Mouse (Mus musculus): ENCODE data around the gene Tmem181a.
"Not testable (repeated sequence)": the region's sequence is repeated elsewhere in the genome, so short reads cannot be mapped to it uniquely, and the experiment has no call there.

Tmem181a gene

DNA sequence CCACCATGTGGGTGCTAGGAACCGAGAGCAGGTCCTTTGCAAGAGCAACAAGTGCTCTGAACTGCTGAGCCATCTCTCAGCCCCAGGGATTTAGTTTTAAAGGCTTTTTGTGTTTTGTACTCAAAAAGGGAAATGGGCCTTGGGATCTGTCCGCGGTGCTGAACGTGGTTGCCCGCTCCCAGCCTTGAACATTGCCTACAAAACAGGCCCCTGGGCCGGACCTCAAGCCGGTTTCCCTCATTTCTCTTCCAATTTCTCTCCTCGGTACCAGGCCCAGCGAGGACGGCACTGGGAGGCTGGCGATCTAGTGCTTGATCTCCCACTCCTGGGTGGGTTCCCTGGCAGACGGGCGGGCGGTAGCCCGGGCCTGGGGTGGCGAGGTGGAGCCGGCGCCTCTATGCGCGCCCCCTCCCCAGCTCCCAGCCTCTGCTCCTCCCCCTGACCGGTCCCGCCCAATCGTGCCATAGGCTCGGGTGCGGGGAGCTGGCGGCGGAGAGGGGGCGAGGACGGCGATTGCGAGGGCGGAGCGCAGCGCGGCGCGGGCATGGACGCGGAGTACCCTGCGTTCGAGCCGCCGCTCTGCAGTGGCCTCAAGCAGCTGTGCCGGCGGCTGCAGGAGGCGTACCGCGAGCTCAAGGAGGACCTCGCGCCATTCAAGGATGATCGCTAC, at the start of gene Tmem181a:
Gene Tmem181a (plus strand): TSS at position 461 of the 670 bp plus-strand sequence.
- DNase-seq: not testable (repeated sequence)

DNA sequence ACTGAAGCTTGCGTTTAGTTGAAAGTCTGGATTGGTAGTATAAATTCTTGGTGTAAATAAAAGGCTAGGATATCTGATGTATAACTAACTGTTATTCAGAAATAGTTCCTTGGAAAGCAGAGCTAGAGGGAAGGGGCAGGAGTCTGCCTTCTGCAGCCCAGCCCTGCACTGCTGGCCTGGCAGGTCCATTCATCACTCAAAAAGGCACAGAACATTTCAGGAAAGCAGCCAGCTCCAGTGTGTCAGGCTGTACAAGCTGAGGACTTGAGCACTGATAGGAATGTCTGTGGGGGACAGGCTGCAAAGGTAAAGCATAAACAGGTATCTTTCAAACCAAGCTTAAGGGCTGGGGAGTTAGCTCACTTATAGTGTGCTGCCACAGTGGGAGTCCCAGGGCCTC, 44.9 kb upstream of the Tmem181a start:
- no peak for DNase-seq

GRCm38 (mm10) chr17:6215640-6216039, 41.0 kb upstream of the Tmem181a start:
- no peak for DNase-seq

GRCm38 (mm10) chr17:6216514-6216913, 40.1 kb upstream of the Tmem181a start:
- no peak for DNase-seq

- DNase-seq: not testable (repeated sequence)
Observed at GRCm38 (mm10) chr17:6232633-6233032, 24.0 kb upstream of the Tmem181a start.

DNA sequence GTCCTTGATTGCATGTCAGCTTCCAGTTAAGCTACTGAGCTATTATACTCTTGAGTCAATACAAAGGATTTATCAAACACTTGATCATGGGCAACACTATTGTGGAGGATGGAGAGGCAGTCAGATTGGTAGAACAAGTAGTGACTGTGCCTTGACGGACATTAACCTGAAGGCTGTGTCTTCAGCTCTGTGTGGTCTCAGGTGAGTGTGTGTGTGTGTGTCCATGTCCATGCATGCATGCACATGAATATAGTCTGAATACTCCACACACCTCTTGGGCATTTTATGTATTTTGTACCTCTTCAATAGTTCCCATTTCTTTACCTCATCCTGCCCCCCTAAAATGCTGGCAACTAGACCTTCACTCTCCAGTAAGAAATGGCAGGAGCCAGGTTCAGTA, 5.4 kb upstream of the Tmem181a start:
- not testable (repeated sequence) for DNase-seq

- not testable (repeated sequence) for DNase-seq
Observed at GRCm38 (mm10) chr17:6257070-6257456, 403 bp downstream of the Tmem181a start.

DNA sequence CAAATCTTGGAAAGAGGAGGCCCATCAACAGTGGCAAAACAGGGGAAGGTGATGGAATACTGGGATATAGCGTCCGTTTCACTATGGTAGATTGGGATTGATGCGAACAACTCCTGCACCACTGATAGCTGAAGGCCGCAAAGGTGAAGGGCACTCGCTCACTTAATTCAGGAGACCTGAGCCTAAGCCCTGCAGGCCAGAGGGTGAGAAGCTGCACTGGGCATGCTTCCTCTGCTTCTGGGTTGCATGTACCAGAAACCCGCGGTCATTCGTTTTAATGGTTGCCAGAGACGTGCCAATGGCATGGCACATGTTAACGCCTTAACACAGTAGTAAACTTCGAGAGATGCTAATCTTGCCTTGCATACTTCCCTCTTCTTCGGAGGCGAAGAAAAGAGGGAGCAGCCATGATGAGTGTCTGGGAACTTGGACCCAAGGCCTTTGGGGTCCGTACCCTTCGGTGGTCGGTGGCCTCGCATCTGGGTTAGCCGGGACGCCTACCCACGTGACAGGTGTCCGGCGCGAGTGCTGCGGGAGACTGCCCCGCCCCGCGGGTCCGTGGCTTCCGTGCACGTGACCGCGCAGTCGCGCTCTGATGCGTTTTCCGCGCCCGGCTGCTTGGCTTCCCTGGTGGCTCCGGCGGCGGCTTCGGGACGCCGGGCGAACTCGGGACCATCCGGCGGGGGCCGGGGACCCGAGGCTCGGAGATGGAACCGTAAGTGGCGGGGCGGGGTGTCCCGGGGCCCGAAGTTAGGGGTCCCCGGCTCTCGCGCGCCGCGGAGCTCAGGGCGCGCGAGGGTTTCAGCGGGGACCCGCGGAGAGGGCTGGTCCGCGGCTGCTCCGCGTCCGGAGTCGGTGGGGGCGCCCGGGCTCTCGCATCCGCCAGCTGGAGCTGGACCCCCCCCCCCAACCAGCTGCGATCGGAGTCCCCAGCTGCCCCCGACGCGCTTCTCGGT, 13.5 kb downstream of the Tmem181a start:
- DNase-seq: peak; percentile 16

- DNase-seq: not testable (repeated sequence)
Observed at GRCm38 (mm10) chr17:6270840-6271239, 14.2 kb downstream of the Tmem181a start.

DNA sequence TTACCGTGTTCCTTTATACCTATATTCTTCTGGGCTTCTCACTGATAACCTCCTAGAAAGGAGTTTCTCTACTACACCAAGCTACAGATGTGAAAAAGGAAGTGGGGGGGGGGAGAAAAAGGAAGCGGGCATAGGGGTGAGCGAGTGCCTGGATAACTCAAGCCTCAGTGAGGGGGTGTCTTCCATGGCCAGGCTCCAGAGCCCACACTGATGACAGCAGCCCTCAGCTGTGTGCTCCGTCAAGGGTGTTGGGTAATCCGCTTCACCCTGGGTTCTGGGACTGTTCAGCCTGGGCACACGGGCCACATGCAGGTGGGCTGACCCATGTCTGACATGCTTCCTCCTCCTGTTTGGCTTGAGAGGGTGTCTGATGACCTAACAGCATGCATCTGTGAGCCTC, 15.3 kb downstream of the Tmem181a start:
- DNase-seq: peak; percentile 21

DNA sequence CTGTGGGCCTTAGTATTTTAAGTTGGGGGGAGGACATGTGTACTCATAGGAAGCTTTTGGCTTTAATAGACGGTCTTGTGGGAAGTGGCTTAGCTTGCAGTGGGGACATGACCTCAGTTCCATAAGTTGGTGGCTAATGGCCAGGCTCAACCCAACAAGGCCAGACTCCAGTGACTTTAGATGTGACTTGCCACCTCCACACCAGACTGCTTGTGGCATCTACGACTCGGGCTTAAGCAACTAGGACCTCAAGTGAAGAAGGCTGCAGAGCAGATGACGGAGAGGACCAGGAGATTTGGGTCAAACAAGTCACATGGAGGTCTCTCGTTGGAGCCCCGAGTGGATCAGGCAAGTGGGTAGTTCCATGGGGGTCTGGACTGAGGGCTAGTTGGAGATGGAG, 18.0 kb downstream of the Tmem181a start:
- DNase-seq: not testable (repeated sequence)

- DNase-seq: peak; percentile 63
Observed at GRCm38 (mm10) chr17:6279205-6279604, 22.5 kb downstream of the Tmem181a start.

DNA sequence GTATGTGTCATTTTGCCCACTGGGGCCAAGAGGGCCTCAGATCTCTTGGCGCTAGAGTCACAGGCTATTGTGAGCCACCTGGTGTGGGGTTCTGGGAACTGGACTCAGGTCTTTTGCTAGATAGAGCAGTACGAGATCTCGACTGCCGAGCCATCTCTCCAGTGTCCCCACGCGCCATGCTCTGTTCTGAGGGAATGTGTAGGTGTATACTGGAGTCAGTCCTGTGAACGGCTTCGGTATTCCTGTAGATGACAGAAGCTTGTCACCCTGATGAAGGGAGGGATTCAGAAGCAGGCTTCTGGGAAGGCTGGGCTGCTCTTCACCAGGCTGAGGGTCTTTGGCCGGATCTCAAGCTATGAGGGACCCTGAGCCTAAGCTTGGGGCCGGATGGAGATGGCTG, 23.1 kb downstream of the Tmem181a start:
- not testable (repeated sequence) for DNase-seq

DNA sequence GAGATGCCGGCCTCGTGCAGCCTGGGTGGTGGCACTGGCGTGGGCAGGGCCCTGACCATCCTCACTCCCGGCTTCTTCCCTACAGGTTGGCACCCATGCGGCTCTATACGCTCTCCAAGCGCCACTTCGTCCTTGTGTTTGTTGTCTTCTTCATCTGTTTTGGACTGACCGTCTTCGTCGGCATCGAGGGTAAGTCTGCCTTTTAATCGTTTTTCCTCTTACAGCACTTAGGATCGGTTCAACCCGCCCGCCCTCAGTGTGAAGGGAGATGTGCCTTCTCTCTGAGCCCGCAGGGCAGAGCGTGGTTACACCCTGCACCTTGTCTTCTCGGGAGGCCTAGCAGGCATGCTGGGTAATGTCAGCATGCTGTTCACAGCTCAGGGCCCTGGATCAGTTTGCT, 23.9 kb downstream of the Tmem181a start:
- not testable (repeated sequence) for DNase-seq

- not testable (repeated sequence) for DNase-seq
Observed at GRCm38 (mm10) chr17:6283137-6283536, 26.5 kb downstream of the Tmem181a start.

- not testable (repeated sequence) for DNase-seq
Observed at GRCm38 (mm10) chr17:6286169-6286568, 29.5 kb downstream of the Tmem181a start.

- DNase-seq: not testable (repeated sequence)
Observed at GRCm38 (mm10) chr17:6289045-6289444, 32.4 kb downstream of the Tmem181a start.

DNA sequence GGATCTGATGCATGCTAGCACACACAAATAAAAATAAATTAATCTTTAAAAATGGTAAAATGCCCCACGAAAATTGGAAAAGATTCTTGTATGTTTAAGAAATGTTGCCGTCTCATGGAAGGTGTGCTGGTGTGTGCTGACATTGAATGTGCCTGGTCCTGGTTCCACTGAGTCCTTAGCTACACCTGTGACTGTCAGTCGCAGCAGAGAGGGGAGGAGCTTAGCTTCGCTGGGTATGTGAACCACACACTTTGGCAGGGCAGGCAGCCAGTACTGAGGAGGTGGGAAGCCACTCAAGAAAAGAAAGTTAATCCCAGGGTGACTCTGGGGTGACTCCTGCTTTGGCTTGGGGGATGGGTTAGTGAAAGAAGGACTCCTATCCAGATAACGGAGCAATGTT, 37.2 kb downstream of the Tmem181a start:
- not testable (repeated sequence) for DNase-seq

GRCm38 (mm10) chr17:6297060-6297795, 40.6 kb downstream of the Tmem181a start:
- DNase-seq: not testable (repeated sequence)

- DNase-seq: not testable (repeated sequence)
Observed at GRCm38 (mm10) chr17:6300190-6300863, 43.7 kb downstream of the Tmem181a start.

- DNase-seq: not testable (repeated sequence)
Observed at GRCm38 (mm10) chr17:6304891-6305290, 48.2 kb downstream of the Tmem181a start.

DNA sequence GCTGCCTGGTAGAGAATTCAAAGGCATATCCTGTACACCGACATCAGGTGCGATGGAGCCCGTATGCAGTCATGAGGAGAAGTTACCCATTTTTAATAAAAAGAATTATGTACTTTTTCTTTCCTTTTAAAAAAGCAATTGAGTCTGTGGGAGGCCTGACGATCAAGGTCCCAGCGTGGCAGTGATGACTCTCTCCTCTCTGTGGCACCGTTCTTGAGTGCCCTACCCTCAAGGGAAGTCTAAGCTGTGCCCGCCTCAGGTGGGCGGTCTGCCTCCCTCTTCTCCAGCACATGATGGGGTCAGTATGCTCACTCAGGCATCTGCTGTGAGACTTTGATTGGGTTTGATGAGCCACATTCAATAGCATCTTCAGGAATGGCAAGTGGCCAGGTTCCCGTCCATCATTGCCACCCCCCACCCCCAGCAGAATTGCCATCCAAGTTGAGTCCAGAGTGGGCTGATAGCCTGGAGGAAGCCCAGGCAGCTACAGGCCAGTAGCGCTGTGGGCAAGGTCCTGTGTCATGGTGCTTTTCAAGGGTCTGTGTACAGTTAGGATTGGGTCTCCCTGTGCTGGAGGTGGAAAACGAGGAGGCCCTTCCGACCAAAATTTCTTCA, 49.1 kb downstream of the Tmem181a start:
- not testable (repeated sequence) for DNase-seq
